Mouse (Mus musculus) central nervous system, embryonic 11.5 days (tissue): ENCODE results near the gene Tnfsf18. TPM values are rescaled to one million over a fixed set of nuclear protein-coding genes. Genes with fewer than 3 reads are reported as not detected.

ENCODE experiments used
- polyA plus RNA-seq: library from polyadenylated mRNA; depleted of rRNA; stranded (reverse); fragments of >200 nt; gene quantifications from 2 replicates; pipeline ENCODE4 v1.2.3, GENCODE M21; 2012; rRNA removed

The Tnfsf18 gene
- polyA plus RNA-seq, result not detected in 2 replicates

GRCm38 (mm10) chr1:161494343-161494742 is at the start of gene Tnfsf18:
TSS of gene Tnfsf18 (plus strand) at chr1:161494655.

Other genes starting within 250 kb of the Tnfsf18 start
- 147 and 200 TPM in 2 replicates for gene Prdx6, start 243.4 kb upstream of the Tnfsf18 start, polyA plus RNA-seq
- gene Tnfsf4, start 99.2 kb upstream of the Tnfsf18 start, polyA plus RNA-seq, result 0.10 TPM in 1 of 2 replicates, not detected in the other